In the genomic region with DNA sequence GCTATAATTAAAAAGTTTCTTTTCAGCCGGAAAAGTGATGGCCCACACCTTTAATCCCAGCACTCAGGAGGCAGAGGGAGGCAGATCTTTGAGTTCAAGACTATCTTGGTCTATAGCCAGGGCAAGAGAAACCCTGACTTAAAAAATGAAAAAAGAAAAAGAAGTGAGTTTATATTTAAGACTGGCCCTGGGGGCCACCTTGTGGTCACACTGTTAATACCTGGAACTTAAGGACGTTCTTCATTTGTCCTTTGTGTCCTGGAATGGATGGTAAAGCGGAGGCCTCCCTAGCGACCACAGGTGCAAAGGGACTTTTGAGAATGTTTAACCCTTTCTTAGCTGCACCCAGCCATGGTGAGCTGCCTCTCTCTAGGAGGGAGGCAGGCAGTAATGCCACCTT, we compare ENCODE assay signal across 13 mouse cellular contexts. TPM values are rescaled to one million over a fixed set of nuclear protein-coding genes. Genes with fewer than 3 reads are reported as not detected.
DNase-seq lines count a peak whose midpoint lies in the region; ATAC-seq and TF ChIP-seq lines count a peak whose summit lies in the region.
"Had no signal": no experiment of that assay in that cellular context is flagged by ENCODE, and none has a peak within 500 bp of the region (broad histone marks: within the 10 kb centered on the region; RNA-seq: fewer than 3 reads in every experiment).

No protein-coding gene starts in this region.

- TF ChIP-seq EP300 in heart, adult 2 months (IDR thresholded peaks at IDR 0.05; ENCODE audit: insufficient read depth, low read depth, low read length): no peak
- TF ChIP-seq EP300 in liver, postnatal 0 days (IDR thresholded peaks at IDR 0.05; ENCODE audit: low read depth): no peak

- H3K4me2 ChIP-seq in liver, postnatal 0 days (ENCODE audit: low read depth, low read length): no peak overlapping the region
- H3K4me2 ChIP-seq: embryonic facial prominence, embryonic 13.5 days; heart, embryonic 13.5 days; liver, embryonic 15.5 days; stomach, embryonic 15.5 days had no signal

- no peaks in the 10 kb centered on the region; the same call in none of the 2 replicates for H3K4me1 ChIP-seq in heart, adult 2 months (ENCODE audit: control insufficient read depth, insufficient read depth, low read length)
- H3K4me1 ChIP-seq in liver, postnatal 0 days (ENCODE audit: insufficient read depth): peaks cover 5% of the 10 kb centered on the region; the same call in 1 of the 2 replicates

- H3K27me3 ChIP-seq in heart, adult 2 months (ENCODE audit: control insufficient read depth, insufficient read depth, low read length): peaks cover 6% of the 10 kb centered on the region; the same call in 1 of the 2 replicates
- peaks cover 36% of the 10 kb centered on the region for H3K27me3 ChIP-seq in liver, postnatal 0 days (ENCODE audit: insufficient read depth, low read length)

- 22% methylated on average over 4 of the region's 4 CpGs for WGBS in heart, adult 2 months
- WGBS in liver, postnatal 0 days (ENCODE audit: insufficient replicate concordance): 19% methylated on average over 4 of the region's 4 CpGs

- intact Hi-C loops in heart, adult 2 months (cut with DNase I): loop anchor here (2.0 kb wide), 1 partner anchor 156 kb away; no protein-coding TSS in a partner anchor

- no peaks in the 10 kb centered on the region for H3K79me2 ChIP-seq in heart, adult 2 months (replicated peaks; ENCODE audit: control insufficient read depth, insufficient read depth, low read length)

- H3K27ac ChIP-seq in heart, adult 2 months: no peak overlapping the region
- no peak overlapping the region for H3K27ac ChIP-seq in liver, postnatal 0 days (ENCODE audit: low read depth)
- H3K27ac ChIP-seq: embryonic facial prominence, embryonic 13.5 days; heart, embryonic 13.5 days; liver, embryonic 15.5 days; stomach, embryonic 15.5 days had no signal

- no peak for ATAC-seq in liver, postnatal 0 days
- ATAC-seq: activated CD4-positive, CD25-positive, alpha-beta regulatory T cell, adult 4 months had no signal

- H3K9me3 ChIP-seq in liver, postnatal 0 days (ENCODE audit: low read length): no peaks in the 10 kb centered on the region
- H3K9me3 ChIP-seq: embryonic facial prominence, embryonic 13.5 days; heart, embryonic 13.5 days; liver, embryonic 15.5 days; stomach, embryonic 15.5 days had no signal

- TF ChIP-seq POLR2A in heart, adult 2 months (IDR thresholded peaks at IDR 0.05; ENCODE audit: insufficient read depth, low read depth, low read length): no peak

- TF ChIP-seq CTCF in heart, adult 2 months (IDR thresholded peaks at IDR 0.05): peak; percentile 49
- peak; percentile 48 for TF ChIP-seq CTCF in liver, postnatal 0 days (IDR thresholded peaks at IDR 0.05; ENCODE audit: low read depth)

- H3K4me3 ChIP-seq in heart, adult 2 months: no peak overlapping the region
- no peak overlapping the region for H3K4me3 ChIP-seq in liver, postnatal 0 days (ENCODE audit: low read depth, low read length)
- H3K4me3 ChIP-seq: embryonic facial prominence, embryonic 13.5 days; heart, embryonic 13.5 days; liver, embryonic 15.5 days; stomach, embryonic 15.5 days had no signal

- DNase-seq in heart, adult 2 months: no peak
- no peak for DNase-seq in heart, adult 9 months (ENCODE audit: low spot score in 2 of 2)
- DNase-seq in liver, postnatal 0 days: no peak
- DNase-seq in liver (no peak), MEL-GATA-1-ER (ENCODE audit: extremely low read depth, low read depth) (peak; percentile 9)
- DNase-seq in kidney, postnatal 14 days: peak; percentile 43
- no peak for DNase-seq in thymus, postnatal 25 days
- DNase-seq in adrenal gland, adult 2 months: no peak

- H3K36me3 ChIP-seq in heart, adult 2 months (ENCODE audit: control insufficient read depth, insufficient read depth, low read length): no peaks in the 10 kb centered on the region
- H3K36me3 ChIP-seq in liver, postnatal 0 days (replicated peaks; ENCODE audit: insufficient read depth, low read length): no peaks in the 10 kb centered on the region
- H3K36me3 ChIP-seq: heart, embryonic 13.5 days; liver, embryonic 15.5 days; stomach, embryonic 15.5 days had no signal

- no peak overlapping the region for H3K9ac ChIP-seq in heart, adult 2 months (ENCODE audit: low read depth, low read length)
- no peak overlapping the region for H3K9ac ChIP-seq in liver, postnatal 0 days (replicated peaks)
- H3K9ac ChIP-seq: embryonic facial prominence, embryonic 13.5 days; heart, embryonic 13.5 days; liver, embryonic 15.5 days; stomach, embryonic 15.5 days had no signal

RNA-seq across cellular contexts. Expression of a gene that starts 3.4 kb away (rescaled TPM):
- total RNA-seq in heart, adult 2 months (2021): not detected
- polyA plus RNA-seq in heart, adult 2 months (2012; rRNA removed): not detected in 2 replicates
- polyA plus RNA-seq in liver, postnatal 0 days (2015; fragmentation: Nextera tagmentation; extraction: Ambion mirVana): not detected in 2 replicates
- total RNA-seq in adrenal gland, adult 2 months (2021): under 1 TPM; 0.14 to 0.41 TPM
- polyA plus RNA-seq in adrenal gland, adult 2 months (2012; rRNA removed): 1.1 and 1.3 TPM in 2 replicates
- polyA plus RNA-seq: activated CD4-positive, CD25-positive, alpha-beta regulatory T cell, adult 4 months; heart, embryonic 13.5 days; liver, embryonic 15.5 days; stomach, embryonic 15.5 days had no signal

RNA-seq across cellular contexts. Expression of a gene that starts 14.1 kb away (rescaled TPM):
- 10 to 100 TPM; 21.9 to 24.0 TPM for total RNA-seq in heart, adult 2 months (2021)
- polyA plus RNA-seq in heart, adult 2 months (2012; rRNA removed): 29.1 and 32.9 TPM in 2 replicates
- 3.0 and 3.1 TPM in 2 replicates for polyA plus RNA-seq in liver, postnatal 0 days (2015; fragmentation: Nextera tagmentation; extraction: Ambion mirVana)
- 10 to 100 TPM; 44.0 to 64.4 TPM for total RNA-seq in adrenal gland, adult 2 months (2021)
- 135 and 182 TPM in 2 replicates for polyA plus RNA-seq in adrenal gland, adult 2 months (2012; rRNA removed)

RNA-seq across cellular contexts. Expression of a gene that starts 52.2 kb away (rescaled TPM):
- 100 to 1,000 TPM; 586 to 660 TPM for total RNA-seq in heart, adult 2 months (2021)
- 203 and 282 TPM in 2 replicates for polyA plus RNA-seq in heart, adult 2 months (2012; rRNA removed)
- polyA plus RNA-seq in liver, postnatal 0 days (2015; fragmentation: Nextera tagmentation; extraction: Ambion mirVana): 384 and 387 TPM in 2 replicates
- 100 to 1,000 TPM; 333 to 412 TPM for total RNA-seq in adrenal gland, adult 2 months (2021)
- polyA plus RNA-seq in adrenal gland, adult 2 months (2012; rRNA removed): 26.7 and 38.9 TPM in 2 replicates

Comparison
In these comparisons a context has a peak if more than half of its experiments do, and no peak if none do; other contexts are left out.
1. DNase-seq: peak in MEL-GATA-1-ER (single experiment) and kidney, postnatal 14 days (single experiment); none in heart, adult 2 months (0 of 2), heart, adult 9 months (0 of 2), liver, postnatal 0 days (single experiment), liver (single experiment), thymus, postnatal 25 days (single experiment) and adrenal gland, adult 2 months (single experiment).